10 mouse cellular contexts compared by ENCODE assay signal in the genomic region with DNA sequence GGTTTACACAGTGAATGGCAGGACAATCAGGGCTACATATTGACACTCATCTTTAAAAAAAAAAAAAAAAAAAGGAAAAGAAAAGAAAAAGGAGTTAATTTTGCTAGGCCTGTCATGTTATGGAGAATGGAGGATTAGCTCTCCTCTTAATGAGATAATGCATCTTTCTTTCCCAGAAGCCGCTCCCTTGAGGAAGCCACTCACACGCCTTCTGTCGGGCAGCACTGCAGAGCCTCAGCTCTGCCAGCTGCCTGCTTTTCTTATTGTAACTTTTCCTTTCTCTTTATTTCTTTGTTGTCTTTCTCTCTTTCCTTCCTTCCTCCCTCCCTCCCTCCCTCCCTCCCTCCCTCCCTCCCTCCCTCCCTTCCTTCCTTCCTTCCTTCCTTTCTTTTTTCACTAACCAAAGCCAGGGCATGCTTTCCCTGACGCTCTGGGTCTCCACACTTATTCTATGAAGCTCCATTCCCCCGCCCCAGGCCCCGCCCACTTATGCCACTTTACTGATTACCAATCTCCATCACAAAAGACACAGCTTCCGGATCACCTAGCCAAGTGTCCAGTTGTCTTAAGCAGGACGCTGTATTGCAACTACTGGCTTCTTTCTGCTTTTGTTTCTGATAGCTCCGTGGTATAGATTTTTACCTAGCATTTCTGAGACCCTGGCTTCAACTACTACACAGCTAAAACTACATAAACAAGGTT. TPM values are rescaled to one million over a fixed set of nuclear protein-coding genes. Genes with fewer than 3 reads are reported as not detected.
A peak's percentile ranks its signal among the peaks of the same experiment; 100 is the strongest.
DNase-seq lines count a peak whose midpoint lies in the region; ATAC-seq and TF ChIP-seq lines count a peak whose summit lies in the region.
"Had no signal": no experiment of that assay in that cellular context is flagged by ENCODE, and none has a peak within 500 bp of the region (broad histone marks: within the 10 kb centered on the region; RNA-seq: fewer than 3 reads in every experiment).

No protein-coding gene starts in this region.

- no peak for DNase-seq in lung, postnatal 25 days (ENCODE audit: low spot score)
- DNase-seq in embryonic facial prominence, embryonic 14.5 days (ENCODE audit: low spot score), result no peak
- DNase-seq in induced T-regulatory cell, adult 2 months (ENCODE audit: low read depth), result peak; percentile 10
- DNase-seq in B cell, adult 2 months, result no peak
- DNase-seq in gastrocnemius, adult 18-20 months (ENCODE audit: low spot score), result no peak
- no peak for DNase-seq in heart, adult 2 months
- DNase-seq: heart, postnatal 10 days had no signal

- H3K4me3 ChIP-seq in lung, embryonic 16.5 days (ENCODE audit: low read length), result no peak overlapping the region; the same call in 1 of the 2 replicates
- no peak overlapping the region for H3K4me3 ChIP-seq in embryonic facial prominence, embryonic 14.5 days (ENCODE audit: low read depth, low read length)
- H3K4me3 ChIP-seq in neural tube, embryonic 15.5 days (replicated peaks), result no peak overlapping the region
- H3K4me3 ChIP-seq in heart, adult 2 months, result no peak overlapping the region

- H3K36me3 ChIP-seq in lung, embryonic 16.5 days (ENCODE audit: control insufficient read depth, insufficient read depth, low read length), result no peaks in the 10 kb centered on the region
- H3K36me3 ChIP-seq in embryonic facial prominence, embryonic 14.5 days (ENCODE audit: control insufficient read depth, insufficient read depth, low read length), result no peaks in the 10 kb centered on the region
- H3K36me3 ChIP-seq in neural tube, embryonic 15.5 days, result no peaks in the 10 kb centered on the region
- no peaks in the 10 kb centered on the region for H3K36me3 ChIP-seq in heart, adult 2 months (ENCODE audit: control insufficient read depth, insufficient read depth, low read length)

- peak overlapping the region; percentile 29 for H3K4me2 ChIP-seq in lung, embryonic 16.5 days (ENCODE audit: low read depth, low read length)
- H3K4me2 ChIP-seq in embryonic facial prominence, embryonic 14.5 days (ENCODE audit: low read depth, low read length), result peak overlapping the region; percentile 32
- peak overlapping the region; percentile 42 for H3K4me2 ChIP-seq in neural tube, embryonic 15.5 days

- no peak for TF ChIP-seq EP300 in heart, adult 2 months (IDR thresholded peaks at IDR 0.05; ENCODE audit: insufficient read depth, low read depth, low read length)

- TF ChIP-seq CTCF in heart, adult 2 months (IDR thresholded peaks at IDR 0.05), result no peak

- 16% methylated on average over 9 of the region's 9 CpGs for WGBS in lung, embryonic 16.5 days
- WGBS in embryonic facial prominence, embryonic 14.5 days, result 21% methylated on average over 7 of the region's 9 CpGs
- WGBS in neural tube, embryonic 15.5 days, result 15% methylated on average over 8 of the region's 9 CpGs
- 34% methylated on average over 9 of the region's 9 CpGs for WGBS in heart, adult 2 months

- intact Hi-C loops in heart, adult 2 months (cut with DNase I), result no loop called here

- no peaks in the 10 kb centered on the region for H3K9me3 ChIP-seq in lung, embryonic 16.5 days (ENCODE audit: control insufficient read depth, low read length)
- H3K9me3 ChIP-seq in embryonic facial prominence, embryonic 14.5 days (ENCODE audit: control insufficient read depth, low read length), result no peaks in the 10 kb centered on the region
- no peaks in the 10 kb centered on the region for H3K9me3 ChIP-seq in neural tube, embryonic 15.5 days (replicated peaks)

- H3K27ac ChIP-seq in lung, embryonic 16.5 days (ENCODE audit: low read length), result no peak overlapping the region
- H3K27ac ChIP-seq in embryonic facial prominence, embryonic 14.5 days (replicated peaks; ENCODE audit: low read depth, low read length), result no peak overlapping the region
- no peak overlapping the region for H3K27ac ChIP-seq in neural tube, embryonic 15.5 days (replicated peaks)
- no peak overlapping the region for H3K27ac ChIP-seq in heart, adult 2 months

- no peak overlapping the region for H3K9ac ChIP-seq in lung, embryonic 16.5 days (ENCODE audit: low read length)
- H3K9ac ChIP-seq in embryonic facial prominence, embryonic 14.5 days (ENCODE audit: low read depth, low read length), result no peak overlapping the region
- H3K9ac ChIP-seq in neural tube, embryonic 15.5 days (replicated peaks), result no peak overlapping the region
- H3K9ac ChIP-seq in heart, adult 2 months (ENCODE audit: low read depth, low read length), result no peak overlapping the region

- ATAC-seq in lung, embryonic 16.5 days (ENCODE audit: low read depth), result no peak
- ATAC-seq in embryonic facial prominence, embryonic 14.5 days (ENCODE audit: low read depth), result no peak
- no peak; the same call in 1 of the 2 replicates for ATAC-seq in neural tube, embryonic 15.5 days (ENCODE audit: low FRiP score)

- no peak for TF ChIP-seq POLR2A in heart, adult 2 months (IDR thresholded peaks at IDR 0.05; ENCODE audit: insufficient read depth, low read depth, low read length)

- no peaks in the 10 kb centered on the region for H3K79me2 ChIP-seq in heart, adult 2 months (replicated peaks; ENCODE audit: control insufficient read depth, insufficient read depth, low read length)

- H3K27me3 ChIP-seq in lung, embryonic 16.5 days (ENCODE audit: control insufficient read depth, insufficient read depth, low read depth, low read length), result no peaks in the 10 kb centered on the region
- H3K27me3 ChIP-seq in embryonic facial prominence, embryonic 14.5 days (replicated peaks; ENCODE audit: control insufficient read depth, insufficient read depth, low read length), result no peaks in the 10 kb centered on the region
- H3K27me3 ChIP-seq in neural tube, embryonic 15.5 days (replicated peaks), result no peaks in the 10 kb centered on the region
- H3K27me3 ChIP-seq in heart, adult 2 months (ENCODE audit: control insufficient read depth, insufficient read depth, low read length), result no peaks in the 10 kb centered on the region

- no peaks in the 10 kb centered on the region; the same call in 1 of the 2 replicates for H3K4me1 ChIP-seq in lung, embryonic 16.5 days (replicated peaks; ENCODE audit: control insufficient read depth, insufficient read depth, low read length)
- no peaks in the 10 kb centered on the region for H3K4me1 ChIP-seq in embryonic facial prominence, embryonic 14.5 days (ENCODE audit: control insufficient read depth, insufficient read depth, low read length)
- 0 out of 2 replicates have a peak, but pooled peaks cover 4% of the 10 kb centered on the region for H3K4me1 ChIP-seq in neural tube, embryonic 15.5 days
- H3K4me1 ChIP-seq in heart, adult 2 months (ENCODE audit: control insufficient read depth, insufficient read depth, low read length), result no peaks in the 10 kb centered on the region

RNA-seq across cellular contexts. Expression of gene Pcolce2, which starts 23.8 kb away (rescaled TPM):
- 8.7 and 9.3 TPM in 2 replicates for polyA plus RNA-seq in lung, embryonic 16.5 days (2015; fragmentation: Nextera tagmentation; extraction: Ambion mirVana)
- polyA plus RNA-seq in embryonic facial prominence, embryonic 14.5 days (2014; fragmentation: Nextera tagmentation; extraction: Ambion mirVana), result 10.2 and 13.5 TPM in 2 replicates
- polyA plus RNA-seq in neural tube, embryonic 15.5 days (2015; fragmentation: Nextera tagmentation; extraction: Ambion mirVana), result 3.3 and 5.5 TPM in 2 replicates
- 10 to 100 TPM in 1 of 2 experiments, 1 to 10 TPM in 1; 7.6 to 10.6 TPM for total RNA-seq in gastrocnemius, adult 18-20 months (2021)
- 10 to 100 TPM; 27.8 to 28.7 TPM for total RNA-seq in heart, adult 2 months (2021)
- polyA plus RNA-seq in heart, adult 2 months (2012; rRNA removed), result 3.0 and 3.9 TPM in 2 replicates
- total RNA-seq: MEL had no signal

RNA-seq across cellular contexts. Expression of gene Paqr9, which starts 54.1 kb away (rescaled TPM):
- 0.03 and 0.09 TPM in 2 replicates for polyA plus RNA-seq in lung, embryonic 16.5 days (2015; fragmentation: Nextera tagmentation; extraction: Ambion mirVana)
- 0.41 and 0.47 TPM in 2 replicates for polyA plus RNA-seq in embryonic facial prominence, embryonic 14.5 days (2014; fragmentation: Nextera tagmentation; extraction: Ambion mirVana)
- polyA plus RNA-seq in neural tube, embryonic 15.5 days (2015; fragmentation: Nextera tagmentation; extraction: Ambion mirVana), result 6.5 and 8.8 TPM in 2 replicates
- total RNA-seq in gastrocnemius, adult 18-20 months (2021), result 1 to 10 TPM; 2.0 to 3.2 TPM
- 10 to 100 TPM; 38.5 to 42.5 TPM for total RNA-seq in heart, adult 2 months (2021)
- 21.3 and 26.7 TPM in 2 replicates for polyA plus RNA-seq in heart, adult 2 months (2012; rRNA removed)
